ENCODE assay signal across 23 mouse cellular contexts in genomic region chr6:144374810-144375209, GRCm38 (mm10).
DNase-seq lines count a peak whose midpoint lies in the region; ATAC-seq and TF ChIP-seq lines count a peak whose summit lies in the region.
"Had no signal": no experiment of that assay in that cellular context is flagged by ENCODE, and none has a peak within 500 bp of the region (broad histone marks: within the 10 kb centered on the region; RNA-seq: fewer than 3 reads in every experiment).

No protein-coding gene starts in this region.

- no peaks in the 10 kb centered on the region for H3K36me3 ChIP-seq in forebrain, embryonic 14.5 days (ENCODE audit: control insufficient read depth, insufficient read depth, low read length)
- no peaks in the 10 kb centered on the region for H3K36me3 ChIP-seq in forebrain, postnatal 0 days (ENCODE audit: insufficient read depth)
- no peaks in the 10 kb centered on the region for H3K36me3 ChIP-seq in forebrain, embryonic 16.5 days (ENCODE audit: control insufficient read depth, insufficient read depth)
- no peaks in the 10 kb centered on the region for H3K36me3 ChIP-seq in forebrain, embryonic 13.5 days (ENCODE audit: poor library complexity, severe bottlenecking)
- H3K36me3 ChIP-seq: embryonic facial prominence, embryonic 10.5 days; embryonic facial prominence, embryonic 12.5 days; forebrain, embryonic 12.5 days; G1E had no signal

- no peak overlapping the region for H3K4me2 ChIP-seq in forebrain, embryonic 14.5 days (ENCODE audit: low read length)
- no peak overlapping the region for H3K4me2 ChIP-seq in forebrain, postnatal 0 days (ENCODE audit: low read depth)
- no peak overlapping the region for H3K4me2 ChIP-seq in forebrain, embryonic 16.5 days (ENCODE audit: low read length)
- no peak overlapping the region for H3K4me2 ChIP-seq in forebrain, embryonic 13.5 days
- H3K4me2 ChIP-seq: embryonic facial prominence, embryonic 12.5 days; forebrain, embryonic 12.5 days had no signal

- no peak for ATAC-seq in forebrain, embryonic 14.5 days
- ATAC-seq in forebrain, postnatal 0 days = no peak
- ATAC-seq in forebrain, embryonic 16.5 days = no peak
- ATAC-seq in forebrain, embryonic 13.5 days = no peak
- ATAC-seq: activated CD4-positive, CD25-positive, alpha-beta regulatory T cell, adult 4 months; CD4-positive, CD25-positive, alpha-beta regulatory T cell, adult 4 months; Patski had no signal

- 81% methylated on average over 11 of the region's 11 CpGs for WGBS in forebrain, embryonic 14.5 days
- WGBS in forebrain, postnatal 0 days = 76% methylated on average over 11 of the region's 11 CpGs
- WGBS in forebrain, embryonic 16.5 days = 73% methylated on average over 11 of the region's 11 CpGs
- 87% methylated on average over 11 of the region's 11 CpGs for WGBS in forebrain, embryonic 13.5 days

- no peaks in the 10 kb centered on the region for H3K27me3 ChIP-seq in forebrain, embryonic 14.5 days (replicated peaks; ENCODE audit: control insufficient read depth, insufficient read depth, low read length)
- no peaks in the 10 kb centered on the region for H3K27me3 ChIP-seq in forebrain, postnatal 0 days (ENCODE audit: insufficient read depth, low read length)
- no peaks in the 10 kb centered on the region for H3K27me3 ChIP-seq in forebrain, embryonic 16.5 days (replicated peaks; ENCODE audit: control insufficient read depth, insufficient read depth, low read length)
- H3K27me3 ChIP-seq in forebrain, embryonic 13.5 days = no peaks in the 10 kb centered on the region
- H3K27me3 ChIP-seq: CH12.LX; embryonic facial prominence, embryonic 12.5 days; forebrain, embryonic 12.5 days; Patski had no signal

- no peak for TF ChIP-seq CTCF in forebrain, postnatal 0 days (IDR thresholded peaks at IDR 0.05; ENCODE audit: low read depth)
- TF ChIP-seq CTCF in brain, embryonic 14.5 days (IDR thresholded peaks at IDR 0.05; ENCODE audit: borderline replicate concordance, extremely low read depth, insufficient read depth, insufficient read length) = no peak

- no peak overlapping the region for H3K27ac ChIP-seq in forebrain, embryonic 14.5 days (ENCODE audit: low read depth, low read length)
- no peak overlapping the region for H3K27ac ChIP-seq in forebrain, postnatal 0 days (ENCODE audit: low read depth, low read length)
- peak overlapping the region; percentile 18; the same call in 1 of the 2 replicates for H3K27ac ChIP-seq in forebrain, embryonic 16.5 days (ENCODE audit: low read length)
- no peak overlapping the region for H3K27ac ChIP-seq in forebrain, embryonic 13.5 days
- H3K27ac ChIP-seq: embryonic facial prominence, embryonic 10.5 days; embryonic facial prominence, embryonic 12.5 days; forebrain, embryonic 12.5 days had no signal

- H3K9ac ChIP-seq in forebrain, embryonic 14.5 days (ENCODE audit: low read length) = no peak overlapping the region
- H3K9ac ChIP-seq in forebrain, postnatal 0 days = no peak overlapping the region
- H3K9ac ChIP-seq in forebrain, embryonic 16.5 days (replicated peaks; ENCODE audit: low read depth, low read length) = no peak overlapping the region
- no peak overlapping the region for H3K9ac ChIP-seq in forebrain, embryonic 13.5 days
- H3K9ac ChIP-seq: embryonic facial prominence, embryonic 12.5 days; forebrain, embryonic 12.5 days had no signal

- peak; percentile 54 for DNase-seq in forebrain, embryonic 14.5 days (ENCODE audit: low spot score)
- no peak for DNase-seq in forebrain, postnatal 0 days
- peak; percentile 69 for DNase-seq in brain, embryonic 14.5 days (ENCODE audit: low read depth)
- DNase-seq: adrenal gland, adult 8-10 months; adrenal gland, postnatal 14 days; adrenal gland, postnatal 36 days; B cell, adult 2 months; cerebellum, adult 11 months; cerebellum, adult 18-20 months; cerebellum, adult 8-10 months; cerebellum, adult 9-11 months; cerebellum, postnatal 14 days; cerebellum, postnatal 36 days had no signal

- no peaks in the 10 kb centered on the region for H3K9me3 ChIP-seq in forebrain, embryonic 14.5 days (replicated peaks; ENCODE audit: control insufficient read depth, low read length)
- H3K9me3 ChIP-seq in forebrain, postnatal 0 days (ENCODE audit: low read length) = no peaks in the 10 kb centered on the region
- H3K9me3 ChIP-seq in forebrain, embryonic 16.5 days (ENCODE audit: control insufficient read depth, low read length) = no peaks in the 10 kb centered on the region
- no peaks in the 10 kb centered on the region for H3K9me3 ChIP-seq in forebrain, embryonic 13.5 days (replicated peaks)
- H3K9me3 ChIP-seq: embryonic facial prominence, embryonic 10.5 days; embryonic facial prominence, embryonic 12.5 days; forebrain, embryonic 12.5 days had no signal

- no peak for TF ChIP-seq POLR2A in brain, embryonic 14.5 days (IDR thresholded peaks at IDR 0.05; ENCODE audit: borderline replicate concordance, extremely low read depth, insufficient read depth, insufficient read length, poor library complexity, severe bottlenecking)

- no peak overlapping the region for H3K4me3 ChIP-seq in forebrain, embryonic 14.5 days (ENCODE audit: low read depth, low read length)
- no peak overlapping the region for H3K4me3 ChIP-seq in forebrain, postnatal 0 days (ENCODE audit: low read depth, low read length)
- no peak overlapping the region for H3K4me3 ChIP-seq in forebrain, embryonic 16.5 days (replicated peaks; ENCODE audit: low read length)
- H3K4me3 ChIP-seq in forebrain, embryonic 13.5 days = no peak overlapping the region
- H3K4me3 ChIP-seq: embryonic facial prominence, embryonic 10.5 days; embryonic facial prominence, embryonic 12.5 days; forebrain, embryonic 12.5 days had no signal

- H3K4me1 ChIP-seq in forebrain, embryonic 14.5 days (ENCODE audit: control insufficient read depth, insufficient read depth, low read length) = no peaks in the 10 kb centered on the region
- H3K4me1 ChIP-seq in forebrain, postnatal 0 days (ENCODE audit: insufficient read depth) = no peaks in the 10 kb centered on the region
- no peaks in the 10 kb centered on the region for H3K4me1 ChIP-seq in forebrain, embryonic 16.5 days (replicated peaks; ENCODE audit: control insufficient read depth, insufficient read depth, low read length)
- H3K4me1 ChIP-seq in forebrain, embryonic 13.5 days = 0 out of 2 replicates have a peak, but pooled peaks cover 4% of the 10 kb centered on the region
- H3K4me1 ChIP-seq: embryonic facial prominence, embryonic 10.5 days; embryonic facial prominence, embryonic 12.5 days had no signal
